In the genomic region with DNA sequence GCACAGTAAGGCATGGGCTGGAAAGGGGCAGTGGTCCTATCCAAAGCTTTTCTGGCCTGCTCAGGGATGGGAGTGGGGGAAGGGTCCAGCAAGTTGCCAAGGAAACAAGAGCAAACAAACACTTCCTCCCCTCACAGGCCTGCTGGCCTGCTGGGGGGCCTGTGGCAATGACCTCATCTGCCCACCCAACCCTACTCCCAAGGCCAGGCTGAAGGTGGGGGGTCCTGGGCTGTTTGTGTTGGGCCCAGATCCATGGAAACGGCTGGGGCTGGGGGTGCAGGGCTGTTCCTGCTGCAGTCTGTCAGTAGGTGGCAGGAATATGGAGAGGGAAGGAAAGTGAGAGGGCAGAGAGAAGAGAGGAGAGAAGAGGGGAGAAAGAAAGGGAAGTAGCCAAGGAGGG, we compare ENCODE assay signal across 13 mouse cellular contexts. TPM values are rescaled to one million over a fixed set of nuclear protein-coding genes. Genes with fewer than 3 reads are reported as not detected.
DNase-seq lines count a peak whose midpoint lies in the region; ATAC-seq and TF ChIP-seq lines count a peak whose summit lies in the region.
"Had no signal": no experiment of that assay in that cellular context is flagged by ENCODE, and none has a peak within 500 bp of the region (broad histone marks: within the 10 kb centered on the region; RNA-seq: fewer than 3 reads in every experiment).

No protein-coding gene starts in this region.

- 0% methylated on average over 1 of the region's 1 CpGs for WGBS in forebrain, embryonic 11.5 days
- WGBS in forebrain, embryonic 13.5 days: 17% methylated on average over 1 of the region's 1 CpGs
- 0% methylated on average over 1 of the region's 1 CpGs for WGBS in lung, embryonic 16.5 days
- WGBS in hindbrain, embryonic 16.5 days: 21% methylated on average over 1 of the region's 1 CpGs
- WGBS in midbrain, postnatal 0 days: 17% methylated on average over 1 of the region's 1 CpGs

- peaks cover 2% of the 10 kb centered on the region for H3K27me3 ChIP-seq in forebrain, embryonic 11.5 days (ENCODE audit: control insufficient read depth, insufficient read depth, low read length)
- H3K27me3 ChIP-seq in forebrain, embryonic 13.5 days: peaks cover 19% of the 10 kb centered on the region
- H3K27me3 ChIP-seq in lung, embryonic 16.5 days (ENCODE audit: control insufficient read depth, insufficient read depth, low read depth, low read length): no peaks in the 10 kb centered on the region
- H3K27me3 ChIP-seq in hindbrain, embryonic 16.5 days (replicated peaks; ENCODE audit: control insufficient read depth, insufficient read depth, low read length): no peaks in the 10 kb centered on the region
- no peaks in the 10 kb centered on the region for H3K27me3 ChIP-seq in midbrain, postnatal 0 days (ENCODE audit: insufficient read depth, low read length)

- H3K9ac ChIP-seq in forebrain, embryonic 11.5 days (ENCODE audit: low read length): no peak overlapping the region
- H3K9ac ChIP-seq in forebrain, embryonic 13.5 days: no peak overlapping the region
- H3K9ac ChIP-seq in lung, embryonic 16.5 days (ENCODE audit: low read length): no peak overlapping the region
- H3K9ac ChIP-seq in hindbrain, embryonic 16.5 days (ENCODE audit: low read depth, low read length): no peak overlapping the region
- H3K9ac ChIP-seq in midbrain, postnatal 0 days (replicated peaks; ENCODE audit: low read length, poor library complexity, severe bottlenecking): no peak overlapping the region

- H3K36me3 ChIP-seq in forebrain, embryonic 11.5 days (ENCODE audit: control insufficient read depth, insufficient read depth, low read length): no peaks in the 10 kb centered on the region
- H3K36me3 ChIP-seq in forebrain, embryonic 13.5 days (ENCODE audit: poor library complexity, severe bottlenecking): no peaks in the 10 kb centered on the region
- H3K36me3 ChIP-seq in lung, embryonic 16.5 days (ENCODE audit: control insufficient read depth, insufficient read depth, low read length): no peaks in the 10 kb centered on the region
- H3K36me3 ChIP-seq in hindbrain, embryonic 16.5 days (ENCODE audit: control insufficient read depth, insufficient read depth, low read length): no peaks in the 10 kb centered on the region
- H3K36me3 ChIP-seq in midbrain, postnatal 0 days (ENCODE audit: insufficient read depth, low read length): no peaks in the 10 kb centered on the region
- H3K36me3 ChIP-seq: G1E had no signal

- H3K4me2 ChIP-seq in forebrain, embryonic 11.5 days (ENCODE audit: low read depth, low read length, severe bottlenecking): no peak overlapping the region
- no peak overlapping the region for H3K4me2 ChIP-seq in forebrain, embryonic 13.5 days
- no peak overlapping the region for H3K4me2 ChIP-seq in lung, embryonic 16.5 days (ENCODE audit: low read depth, low read length)
- H3K4me2 ChIP-seq in hindbrain, embryonic 16.5 days (ENCODE audit: low read length): no peak overlapping the region
- H3K4me2 ChIP-seq in midbrain, postnatal 0 days (ENCODE audit: low read depth, low read length, poor library complexity, severe bottlenecking): no peak overlapping the region

- no peak for ATAC-seq in forebrain, embryonic 11.5 days (replicated peaks; ENCODE audit: low FRiP score)
- ATAC-seq in forebrain, embryonic 13.5 days: no peak
- ATAC-seq in lung, embryonic 16.5 days (ENCODE audit: low read depth): peak; percentile 53
- 0 out of 2 replicates have a peak, but pooled peaks have one; percentile 30 for ATAC-seq in hindbrain, embryonic 16.5 days
- 0 out of 2 replicates have a peak, but pooled peaks have one; percentile 23 for ATAC-seq in midbrain, postnatal 0 days (ENCODE audit: low FRiP score)

- no peaks in the 10 kb centered on the region for H3K9me3 ChIP-seq in forebrain, embryonic 11.5 days (ENCODE audit: control insufficient read depth, low read length)
- H3K9me3 ChIP-seq in forebrain, embryonic 13.5 days (replicated peaks): no peaks in the 10 kb centered on the region
- no peaks in the 10 kb centered on the region for H3K9me3 ChIP-seq in lung, embryonic 16.5 days (ENCODE audit: control insufficient read depth, low read length)
- H3K9me3 ChIP-seq in hindbrain, embryonic 16.5 days (ENCODE audit: control insufficient read depth, low read length): no peaks in the 10 kb centered on the region
- no peaks in the 10 kb centered on the region for H3K9me3 ChIP-seq in midbrain, postnatal 0 days (ENCODE audit: low read length)
- H3K9me3 ChIP-seq: G1E had no signal

- no peak overlapping the region for H3K27ac ChIP-seq in forebrain, embryonic 11.5 days (ENCODE audit: low read depth, low read length)
- H3K27ac ChIP-seq in forebrain, embryonic 13.5 days: no peak overlapping the region
- no peak overlapping the region for H3K27ac ChIP-seq in lung, embryonic 16.5 days (ENCODE audit: low read length)
- H3K27ac ChIP-seq in hindbrain, embryonic 16.5 days (ENCODE audit: low read depth, low read length): no peak overlapping the region
- H3K27ac ChIP-seq in midbrain, postnatal 0 days (ENCODE audit: low read depth, low read length): no peak overlapping the region

- H3K4me3 ChIP-seq in forebrain, embryonic 11.5 days (ENCODE audit: low read depth, low read length): no peak overlapping the region
- H3K4me3 ChIP-seq in forebrain, embryonic 13.5 days: no peak overlapping the region
- H3K4me3 ChIP-seq in lung, embryonic 16.5 days (ENCODE audit: low read length): no peak overlapping the region
- no peak overlapping the region for H3K4me3 ChIP-seq in hindbrain, embryonic 16.5 days (ENCODE audit: low read length)
- no peak overlapping the region for H3K4me3 ChIP-seq in midbrain, postnatal 0 days (ENCODE audit: low read depth, low read length)

- peak; percentile 68 for DNase-seq in forebrain, embryonic 11.5 days (ENCODE audit: low spot score)
- DNase-seq in lung, postnatal 36 days: no peak
- peak; percentile 21 for DNase-seq in midbrain, postnatal 0 days (ENCODE audit: low spot score)
- DNase-seq in gastrocnemius, postnatal 14 days: no peak
- no peak for DNase-seq in urinary bladder, postnatal 14 days (ENCODE audit: low spot score)
- DNase-seq: adrenal gland, adult 2 months; cerebellum, adult 18-20 months; kidney, adult 9 months had no signal

- peak; percentile 34 for TF ChIP-seq CTCF in midbrain, postnatal 0 days (IDR thresholded peaks at IDR 0.05)

- H3K4me1 ChIP-seq in forebrain, embryonic 11.5 days (replicated peaks; ENCODE audit: control insufficient read depth, insufficient read depth, low read length): peaks cover 3% of the 10 kb centered on the region; the same call in 1 of the 2 replicates
- H3K4me1 ChIP-seq in forebrain, embryonic 13.5 days: peaks cover 6% of the 10 kb centered on the region
- H3K4me1 ChIP-seq in lung, embryonic 16.5 days (replicated peaks; ENCODE audit: control insufficient read depth, insufficient read depth, low read length): no peaks in the 10 kb centered on the region
- H3K4me1 ChIP-seq in hindbrain, embryonic 16.5 days (ENCODE audit: control insufficient read depth, insufficient read depth, low read depth, low read length): no peaks in the 10 kb centered on the region
- H3K4me1 ChIP-seq in midbrain, postnatal 0 days (ENCODE audit: insufficient read depth, low read length): no peaks in the 10 kb centered on the region

- intact Hi-C loops in gastrocnemius, postnatal 14 days (cut with DNase I; ENCODE audit: low total_unique reads): no loop called here

RNA-seq across cellular contexts. Expression of gene Wnt9a, which starts 29.7 kb away (rescaled TPM):
- 4.3 and 4.7 TPM in 2 replicates for polyA plus RNA-seq in forebrain, embryonic 11.5 days (2014; fragmentation: Nextera tagmentation; extraction: Ambion mirVana)
- 1.8 and 2.9 TPM in 2 replicates for polyA plus RNA-seq in forebrain, embryonic 13.5 days (2015; fragmentation: Nextera tagmentation; extraction: Ambion mirVana)
- 3.9 and 4.1 TPM in 2 replicates for polyA plus RNA-seq in lung, embryonic 16.5 days (2015; fragmentation: Nextera tagmentation; extraction: Ambion mirVana)
- polyA plus RNA-seq in hindbrain, embryonic 16.5 days (2015; fragmentation: Nextera tagmentation; extraction: Ambion mirVana): 3.1 and 3.5 TPM in 2 replicates
- total RNA-seq in midbrain, postnatal 0 days (2014; rRNA removed): 4.2 and 5.6 TPM in 2 replicates
- 2.3 and 2.9 TPM in 2 replicates for polyA plus RNA-seq in midbrain, postnatal 0 days (2015; fragmentation: Nextera tagmentation; extraction: Ambion mirVana)
- total RNA-seq in gastrocnemius, postnatal 14 days (2021): 1 to 10 TPM; 8.8 to 9.8 TPM
- total RNA-seq: megakaryocyte-erythroid progenitor cell, adult 5-6 weeks had no signal
- polyA plus RNA-seq: G1E had no signal

RNA-seq across cellular contexts. Expression of gene Prss38, which starts 39.1 kb away (rescaled TPM):
- not detected in 2 replicates for polyA plus RNA-seq in forebrain, embryonic 11.5 days (2014; fragmentation: Nextera tagmentation; extraction: Ambion mirVana)
- not detected in 2 replicates for polyA plus RNA-seq in forebrain, embryonic 13.5 days (2015; fragmentation: Nextera tagmentation; extraction: Ambion mirVana)
- polyA plus RNA-seq in lung, embryonic 16.5 days (2015; fragmentation: Nextera tagmentation; extraction: Ambion mirVana): not detected in 2 replicates
- not detected in 2 replicates for polyA plus RNA-seq in hindbrain, embryonic 16.5 days (2015; fragmentation: Nextera tagmentation; extraction: Ambion mirVana)
- total RNA-seq in midbrain, postnatal 0 days (2014; rRNA removed): not detected in 2 replicates
- 0.22 TPM in 1 of 2 replicates, not detected in the other for polyA plus RNA-seq in midbrain, postnatal 0 days (2015; fragmentation: Nextera tagmentation; extraction: Ambion mirVana)
- total RNA-seq in gastrocnemius, postnatal 14 days (2021): under 1 TPM in 1 of 2 experiments, not detected in 1; 0.23 TPM
- total RNA-seq: adrenal gland, adult 2 months; megakaryocyte-erythroid progenitor cell, adult 5-6 weeks had no signal
- polyA plus RNA-seq: adrenal gland, adult 2 months; G1E had no signal

RNA-seq across cellular contexts. Expression of gene Wnt3a, which starts 45.8 kb away (rescaled TPM):
- 4.9 and 5.9 TPM in 2 replicates for polyA plus RNA-seq in forebrain, embryonic 11.5 days (2014; fragmentation: Nextera tagmentation; extraction: Ambion mirVana)
- 2.3 and 3.4 TPM in 2 replicates for polyA plus RNA-seq in forebrain, embryonic 13.5 days (2015; fragmentation: Nextera tagmentation; extraction: Ambion mirVana)
- polyA plus RNA-seq in lung, embryonic 16.5 days (2015; fragmentation: Nextera tagmentation; extraction: Ambion mirVana): 0.48 and 0.55 TPM in 2 replicates
- polyA plus RNA-seq in hindbrain, embryonic 16.5 days (2015; fragmentation: Nextera tagmentation; extraction: Ambion mirVana): 0.45 and 0.77 TPM in 2 replicates
- 0.16 TPM in 1 of 2 replicates, not detected in the other for total RNA-seq in midbrain, postnatal 0 days (2014; rRNA removed)
- 0.10 TPM in 1 of 2 replicates, not detected in the other for polyA plus RNA-seq in midbrain, postnatal 0 days (2015; fragmentation: Nextera tagmentation; extraction: Ambion mirVana)
- total RNA-seq in gastrocnemius, postnatal 14 days (2021): not detected
- total RNA-seq: adrenal gland, adult 2 months; G1E; megakaryocyte-erythroid progenitor cell, adult 5-6 weeks had no signal
- polyA plus RNA-seq: adrenal gland, adult 2 months; G1E had no signal

Comparison
In these comparisons a context has a peak if more than half of its experiments do, and no peak if none do; other contexts are left out.
1. ATAC-seq: peak in lung, embryonic 16.5 days (single experiment), hindbrain, embryonic 16.5 days (single experiment) and midbrain, postnatal 0 days (single experiment); none in forebrain, embryonic 11.5 days (single experiment) and forebrain, embryonic 13.5 days (single experiment).
2. DNase-seq: peak in forebrain, embryonic 11.5 days (single experiment) and midbrain, postnatal 0 days (single experiment); none in lung, postnatal 36 days (single experiment), gastrocnemius, postnatal 14 days (single experiment) and urinary bladder, postnatal 14 days (single experiment).